In the genomic region with DNA sequence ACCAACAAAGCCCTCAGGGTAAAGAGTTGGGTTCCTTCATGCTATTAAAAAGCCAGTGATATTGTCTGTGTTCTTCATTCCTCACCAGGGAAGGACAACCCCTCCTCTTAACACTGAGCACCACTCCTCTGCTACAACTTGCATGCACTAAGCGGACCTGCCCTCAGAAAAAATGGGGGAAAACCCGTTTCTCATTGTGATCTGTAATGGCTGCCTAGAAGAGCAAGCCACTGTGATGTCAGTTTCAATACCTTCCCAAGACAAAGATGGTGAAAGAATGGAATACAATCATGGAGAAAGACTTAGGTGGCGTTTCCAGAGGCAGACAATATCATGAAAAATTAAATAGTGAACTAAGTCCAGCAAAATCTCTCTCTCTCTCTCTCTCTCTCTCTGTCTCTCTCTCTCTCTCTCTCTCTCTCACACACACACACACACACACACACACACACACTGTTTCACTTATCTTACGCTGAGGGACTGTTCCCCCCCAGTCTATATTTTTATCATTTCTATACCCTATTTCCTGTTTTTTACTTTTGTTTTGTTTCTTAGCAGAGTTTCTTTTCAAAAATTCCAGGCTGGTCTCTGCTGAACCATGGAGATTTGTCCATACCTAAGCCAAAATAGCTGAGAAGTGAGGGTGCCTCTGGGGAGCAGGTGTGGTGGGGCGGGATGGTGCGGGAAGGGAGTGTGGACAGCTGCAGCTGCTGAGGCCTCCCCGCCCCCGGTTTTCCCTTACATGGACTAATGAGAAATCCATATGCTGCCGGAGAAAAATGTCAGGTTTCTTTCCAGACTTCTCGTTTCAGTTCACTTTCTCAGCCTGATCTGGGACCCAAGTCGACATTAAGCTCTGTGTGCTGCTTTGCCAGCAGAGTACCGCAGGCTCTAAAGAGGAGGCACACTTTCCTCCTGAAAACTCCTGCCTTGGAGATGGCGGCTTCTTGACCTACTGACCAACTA, we compare ENCODE assay signal across 8 mouse cellular contexts. TPM values are rescaled to one million over a fixed set of nuclear protein-coding genes. Genes with fewer than 3 reads are reported as not detected.
DNase-seq lines count a peak whose midpoint lies in the region; ATAC-seq and TF ChIP-seq lines count a peak whose summit lies in the region.

No protein-coding gene starts in this region.

- no peak for TF ChIP-seq POLR2A in lung, adult 2 months (IDR thresholded peaks at IDR 0.05; ENCODE audit: borderline replicate concordance, extremely low read depth, low read depth, low read length)

- peak; percentile 32 for DNase-seq in retina, embryonic 14.5 days (ENCODE audit: low spot score)
- no peak for DNase-seq in retina, postnatal 1 day
- peak; percentile 72 to 87 for DNase-seq in gastrocnemius, postnatal 4 days (ENCODE audit: low spot score in 2 of 2)
- peak; percentile 66 for DNase-seq in intestine, embryonic 14.5 days (ENCODE audit: low spot score)
- peak; percentile 27 for DNase-seq in right cerebral cortex, postnatal 25 days
- no peak for DNase-seq in thymus, postnatal 10 days (ENCODE audit: low spot score in 2 of 2)
- DNase-seq in lung, adult 2 months: no peak
- no peak for DNase-seq in frontal cortex, postnatal 14 days (ENCODE audit: low spot score in 2 of 2)

- 0 out of 2 replicates have a peak overlapping the region, but pooled peaks have one; percentile 27 for H3K9ac ChIP-seq in intestine, embryonic 14.5 days (ENCODE audit: low read length)

- peaks cover 20% of the 10 kb centered on the region for H3K4me1 ChIP-seq in intestine, embryonic 14.5 days (replicated peaks; ENCODE audit: control insufficient read depth, insufficient read depth, low read length)
- no peaks in the 10 kb centered on the region; the same call in 1 of the 2 replicates for H3K4me1 ChIP-seq in lung, adult 2 months (ENCODE audit: control insufficient read depth, insufficient read depth, low read length)

- H3K27ac ChIP-seq in intestine, embryonic 14.5 days (ENCODE audit: low read depth): peak overlapping the region; percentile 93

- peak; percentile 75; the same call in 1 of the 2 replicates for ATAC-seq in intestine, embryonic 14.5 days (replicated peaks; ENCODE audit: low FRiP score, low TSS enrichment, low read depth)

- no peaks in the 10 kb centered on the region for H3K27me3 ChIP-seq in intestine, embryonic 14.5 days (replicated peaks; ENCODE audit: control insufficient read depth, insufficient read depth, low read length)

- H3K9me3 ChIP-seq in intestine, embryonic 14.5 days (ENCODE audit: control insufficient read depth, low read length): no peaks in the 10 kb centered on the region

- no peaks in the 10 kb centered on the region for H3K36me3 ChIP-seq in intestine, embryonic 14.5 days (ENCODE audit: control insufficient read depth, insufficient read depth, low read length)

- TF ChIP-seq CTCF in lung, adult 2 months (IDR thresholded peaks at IDR 0.05; ENCODE audit: insufficient read depth, low read length): no peak

- WGBS in intestine, embryonic 14.5 days: 38% methylated on average over 13 of the region's 13 CpGs
- WGBS in lung, adult 2 months: 60% methylated on average over 13 of the region's 13 CpGs

- H3K4me2 ChIP-seq in intestine, embryonic 14.5 days (ENCODE audit: low read length): peak overlapping the region; percentile 25

- H3K4me3 ChIP-seq in intestine, embryonic 14.5 days (ENCODE audit: low read depth, low read length): no peak overlapping the region
- H3K4me3 ChIP-seq in lung, adult 2 months (replicated peaks; ENCODE audit: extremely low read depth, low read depth, low read length): no peak overlapping the region

RNA-seq across cellular contexts. Expression of gene Cep41, which starts 11.3 kb away (rescaled TPM):
- 10 to 100 TPM; 22.2 to 23.0 TPM for total RNA-seq in gastrocnemius, postnatal 4 days (2021)
- 10.0 and 10.3 TPM in 2 replicates for polyA plus RNA-seq in intestine, embryonic 14.5 days (2014; fragmentation: Nextera tagmentation; extraction: Ambion mirVana)
- 3.7 and 4.6 TPM in 2 replicates for polyA plus RNA-seq in lung, adult 2 months (2012; rRNA removed)

RNA-seq across cellular contexts. Expression of gene Mest, which starts 41.1 kb away (rescaled TPM):
- 1,000 to 10,000 TPM in 1 of 2 experiments, 100 to 1,000 TPM in 1; 835 to 1,053 TPM for total RNA-seq in gastrocnemius, postnatal 4 days (2021)
- polyA plus RNA-seq in intestine, embryonic 14.5 days (2014; fragmentation: Nextera tagmentation; extraction: Ambion mirVana): 962 and 973 TPM in 2 replicates
- polyA plus RNA-seq in lung, adult 2 months (2012; rRNA removed): 108 and 160 TPM in 2 replicates

RNA-seq across cellular contexts. Expression of gene Cpa1, which starts 43.2 kb away (rescaled TPM):
- under 1 TPM; 0.44 to 0.64 TPM for total RNA-seq in gastrocnemius, postnatal 4 days (2021)
- polyA plus RNA-seq in intestine, embryonic 14.5 days (2014; fragmentation: Nextera tagmentation; extraction: Ambion mirVana): 2.6 and 167 TPM in 2 replicates
- 0.39 and 4.3 TPM in 2 replicates for polyA plus RNA-seq in lung, adult 2 months (2012; rRNA removed)

Comparison
In these comparisons a context has a peak if more than half of its experiments do, and no peak if none do; other contexts are left out.
1. DNase-seq: peak in retina, embryonic 14.5 days (single experiment), gastrocnemius, postnatal 4 days (2 of 2), intestine, embryonic 14.5 days (single experiment) and right cerebral cortex, postnatal 25 days (single experiment); none in retina, postnatal 1 day (single experiment), thymus, postnatal 10 days (0 of 2), lung, adult 2 months (single experiment) and frontal cortex, postnatal 14 days (0 of 2).